In the genomic region with DNA sequence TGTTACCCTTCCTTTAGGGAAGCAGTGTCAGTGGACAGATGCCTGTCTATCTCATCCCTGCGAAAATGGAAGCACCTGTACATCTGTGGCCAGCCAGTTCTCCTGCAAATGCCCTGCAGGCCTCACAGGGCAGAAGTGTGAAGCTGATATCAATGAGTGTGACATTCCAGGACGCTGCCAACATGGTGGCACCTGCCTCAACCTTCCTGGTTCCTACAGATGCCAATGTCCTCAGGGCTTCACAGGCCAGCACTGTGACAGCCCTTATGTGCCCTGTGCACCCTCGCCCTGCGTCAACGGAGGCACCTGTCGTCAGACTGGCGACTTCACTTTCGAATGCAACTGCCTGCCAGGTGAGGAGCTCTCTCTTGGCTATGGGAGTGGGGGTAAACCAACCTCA, we compare ENCODE assay signal across 19 mouse cellular contexts. TPM values are rescaled to one million over a fixed set of nuclear protein-coding genes. Genes with fewer than 3 reads are reported as not detected.
DNase-seq lines count a peak whose midpoint lies in the region; ATAC-seq lines count a peak whose summit lies in the region.
"Had no signal": no experiment of that assay in that cellular context is flagged by ENCODE, and none has a peak within 500 bp of the region (broad histone marks: within the 10 kb centered on the region; RNA-seq: fewer than 3 reads in every experiment).

No protein-coding gene starts in this region.

- H3K9me3 ChIP-seq in embryonic facial prominence, embryonic 13.5 days: no peaks in the 10 kb centered on the region
- no peaks in the 10 kb centered on the region for H3K9me3 ChIP-seq in embryonic facial prominence, embryonic 10.5 days
- H3K9me3 ChIP-seq in heart, embryonic 16.5 days (replicated peaks; ENCODE audit: control insufficient read depth, low read length): no peaks in the 10 kb centered on the region
- H3K9me3 ChIP-seq in heart, embryonic 11.5 days (replicated peaks; ENCODE audit: control insufficient read depth, low read length): no peaks in the 10 kb centered on the region
- H3K9me3 ChIP-seq in embryonic facial prominence, embryonic 15.5 days (replicated peaks): no peaks in the 10 kb centered on the region
- no peaks in the 10 kb centered on the region for H3K9me3 ChIP-seq in limb, embryonic 12.5 days
- H3K9me3 ChIP-seq: forebrain, embryonic 15.5 days had no signal

- WGBS in embryonic facial prominence, embryonic 13.5 days: 91% methylated on average over 8 of the region's 8 CpGs
- WGBS in embryonic facial prominence, embryonic 10.5 days: 94% methylated on average over 8 of the region's 8 CpGs
- 76% methylated on average over 8 of the region's 8 CpGs for WGBS in heart, embryonic 16.5 days
- WGBS in heart, embryonic 11.5 days (ENCODE audit: insufficient replicate concordance): 84% methylated on average over 8 of the region's 8 CpGs
- 90% methylated on average over 8 of the region's 8 CpGs for WGBS in embryonic facial prominence, embryonic 15.5 days
- 87% methylated on average over 8 of the region's 8 CpGs for WGBS in limb, embryonic 12.5 days

- no peak overlapping the region for H3K9ac ChIP-seq in embryonic facial prominence, embryonic 13.5 days
- no peak overlapping the region for H3K9ac ChIP-seq in heart, embryonic 16.5 days (ENCODE audit: low read length)
- no peak overlapping the region for H3K9ac ChIP-seq in heart, embryonic 11.5 days (ENCODE audit: low read depth, low read length)
- H3K9ac ChIP-seq in embryonic facial prominence, embryonic 15.5 days: no peak overlapping the region
- no peak overlapping the region for H3K9ac ChIP-seq in limb, embryonic 12.5 days (replicated peaks)
- H3K9ac ChIP-seq: forebrain, embryonic 15.5 days; hindbrain, embryonic 14.5 days had no signal

- H3K4me3 ChIP-seq in embryonic facial prominence, embryonic 13.5 days: no peak overlapping the region
- H3K4me3 ChIP-seq in embryonic facial prominence, embryonic 10.5 days: no peak overlapping the region
- H3K4me3 ChIP-seq in heart, embryonic 16.5 days (ENCODE audit: low read length): no peak overlapping the region
- H3K4me3 ChIP-seq in heart, embryonic 11.5 days (ENCODE audit: low read depth, low read length): no peak overlapping the region
- no peak overlapping the region for H3K4me3 ChIP-seq in embryonic facial prominence, embryonic 15.5 days (replicated peaks)
- H3K4me3 ChIP-seq in limb, embryonic 12.5 days (replicated peaks): no peak overlapping the region
- H3K4me3 ChIP-seq: forebrain, embryonic 15.5 days had no signal

- intact Hi-C loops in gastrocnemius, postnatal 14 days (cut with DNase I; ENCODE audit: low total_unique reads): no loop called here

- no peak for ATAC-seq in embryonic facial prominence, embryonic 13.5 days (ENCODE audit: insufficient number of reproducible peaks, insufficient read depth, low FRiP score, low TSS enrichment, low read depth)
- 0 out of 2 replicates have a peak, but pooled peaks have one; percentile 16 for ATAC-seq in heart, embryonic 16.5 days (replicated peaks; ENCODE audit: extremely low read depth, insufficient read depth, low FRiP score)
- no peak for ATAC-seq in heart, embryonic 11.5 days (replicated peaks; ENCODE audit: insufficient number of reproducible peaks, low FRiP score, low TSS enrichment)
- ATAC-seq in embryonic facial prominence, embryonic 15.5 days (ENCODE audit: insufficient number of reproducible peaks, low FRiP score, low TSS enrichment, low read depth): no peak
- no peak for ATAC-seq in limb, embryonic 12.5 days (ENCODE audit: insufficient number of reproducible peaks, insufficient read depth, low FRiP score, low TSS enrichment, low read depth)
- ATAC-seq: CD4-positive, CD25-positive, alpha-beta regulatory T cell, adult 4 months; forebrain, embryonic 15.5 days; intestine, embryonic 16.5 days had no signal

- H3K4me1 ChIP-seq in embryonic facial prominence, embryonic 13.5 days: peaks cover 38% of the 10 kb centered on the region
- H3K4me1 ChIP-seq in embryonic facial prominence, embryonic 10.5 days: peaks cover 31% of the 10 kb centered on the region
- H3K4me1 ChIP-seq in heart, embryonic 16.5 days (ENCODE audit: control insufficient read depth, insufficient read depth, low read length): peaks cover 21% of the 10 kb centered on the region
- H3K4me1 ChIP-seq in heart, embryonic 11.5 days (ENCODE audit: control insufficient read depth, insufficient read depth, low read length): peaks cover 4% of the 10 kb centered on the region; the same call in 1 of the 2 replicates
- peaks cover 29% of the 10 kb centered on the region for H3K4me1 ChIP-seq in embryonic facial prominence, embryonic 15.5 days
- peaks cover 67% of the 10 kb centered on the region for H3K4me1 ChIP-seq in limb, embryonic 12.5 days (replicated peaks)

- no peaks in the 10 kb centered on the region for H3K27me3 ChIP-seq in embryonic facial prominence, embryonic 13.5 days
- no peaks in the 10 kb centered on the region for H3K27me3 ChIP-seq in embryonic facial prominence, embryonic 10.5 days (replicated peaks; ENCODE audit: low read depth, poor library complexity, severe bottlenecking)
- H3K27me3 ChIP-seq in heart, embryonic 16.5 days (ENCODE audit: control insufficient read depth, insufficient read depth, low read length): no peaks in the 10 kb centered on the region
- H3K27me3 ChIP-seq in heart, embryonic 11.5 days (ENCODE audit: control insufficient read depth, insufficient read depth, low read length): no peaks in the 10 kb centered on the region
- H3K27me3 ChIP-seq in embryonic facial prominence, embryonic 15.5 days: no peaks in the 10 kb centered on the region
- no peaks in the 10 kb centered on the region for H3K27me3 ChIP-seq in limb, embryonic 12.5 days
- H3K27me3 ChIP-seq: forebrain, embryonic 15.5 days had no signal

- DNase-seq in embryonic facial prominence, embryonic 10.5 days (ENCODE audit: low spot score): no peak
- no peak for DNase-seq in gastrocnemius, postnatal 14 days
- no peak for DNase-seq in spleen, postnatal 4 days (ENCODE audit: low spot score in 2 of 2)
- DNase-seq: adrenal gland, adult 8-10 months; adrenal gland, postnatal 36 days; B cell, adult 2 months; cerebellum, adult 9-10 months; cerebellum, postnatal 25 days; kidney, adult 2 months had no signal

- 0 out of 2 replicates have a peak overlapping the region, but pooled peaks have one; percentile 33 for H3K27ac ChIP-seq in embryonic facial prominence, embryonic 13.5 days
- no peak overlapping the region for H3K27ac ChIP-seq in embryonic facial prominence, embryonic 10.5 days (replicated peaks)
- H3K27ac ChIP-seq in heart, embryonic 16.5 days (ENCODE audit: low read length): no peak overlapping the region
- H3K27ac ChIP-seq in heart, embryonic 11.5 days (ENCODE audit: low read depth, low read length): no peak overlapping the region
- H3K27ac ChIP-seq in embryonic facial prominence, embryonic 15.5 days (replicated peaks): 0 out of 2 replicates have a peak overlapping the region, but pooled peaks have one; percentile 7
- peak overlapping the region; percentile 84; the same call in 1 of the 2 replicates for H3K27ac ChIP-seq in limb, embryonic 12.5 days
- H3K27ac ChIP-seq: forebrain, embryonic 15.5 days; hindbrain, embryonic 14.5 days had no signal

- no peak overlapping the region for H3K4me2 ChIP-seq in embryonic facial prominence, embryonic 13.5 days
- no peak overlapping the region for H3K4me2 ChIP-seq in heart, embryonic 16.5 days (ENCODE audit: low read depth, low read length)
- no peak overlapping the region for H3K4me2 ChIP-seq in heart, embryonic 11.5 days
- H3K4me2 ChIP-seq in embryonic facial prominence, embryonic 15.5 days (replicated peaks): no peak overlapping the region
- H3K4me2 ChIP-seq in limb, embryonic 12.5 days: no peak overlapping the region
- H3K4me2 ChIP-seq: forebrain, embryonic 15.5 days; hindbrain, embryonic 14.5 days had no signal

- peaks cover 56% of the 10 kb centered on the region for H3K36me3 ChIP-seq in embryonic facial prominence, embryonic 13.5 days
- peaks cover 70% of the 10 kb centered on the region for H3K36me3 ChIP-seq in embryonic facial prominence, embryonic 10.5 days (replicated peaks)
- peaks cover 12% of the 10 kb centered on the region for H3K36me3 ChIP-seq in heart, embryonic 16.5 days (ENCODE audit: control insufficient read depth, insufficient read depth)
- H3K36me3 ChIP-seq in heart, embryonic 11.5 days (ENCODE audit: control insufficient read depth, insufficient read depth, low read length): peaks cover 5% of the 10 kb centered on the region
- peaks cover 50% of the 10 kb centered on the region for H3K36me3 ChIP-seq in embryonic facial prominence, embryonic 15.5 days
- H3K36me3 ChIP-seq in limb, embryonic 12.5 days: peaks cover 50% of the 10 kb centered on the region
- H3K36me3 ChIP-seq: forebrain, embryonic 15.5 days; G1E had no signal

RNA-seq across cellular contexts. Expression of a gene that starts 59.2 kb away (rescaled TPM):
- polyA plus RNA-seq in embryonic facial prominence, embryonic 13.5 days (2015; fragmentation: Nextera tagmentation; extraction: Ambion mirVana): 35.4 and 37.8 TPM in 2 replicates
- polyA plus RNA-seq in embryonic facial prominence, embryonic 10.5 days (2016; fragmentation: Nextera tagmentation; extraction: Ambion mirVana): 22.0 and 23.2 TPM in 2 replicates
- 10.5 and 13.6 TPM in 2 replicates for polyA plus RNA-seq in heart, embryonic 16.5 days (2015; fragmentation: Nextera tagmentation; extraction: Ambion mirVana)
- polyA plus RNA-seq in heart, embryonic 11.5 days (2014; fragmentation: Nextera tagmentation; extraction: Ambion mirVana): 12.5 and 13.4 TPM in 2 replicates
- 30.6 and 31.8 TPM in 2 replicates for polyA plus RNA-seq in embryonic facial prominence, embryonic 15.5 days (2015; fragmentation: Nextera tagmentation; extraction: Ambion mirVana)
- 35.7 and 41.6 TPM in 2 replicates for polyA plus RNA-seq in limb, embryonic 12.5 days (2016; fragmentation: Nextera tagmentation; extraction: Ambion mirVana)
- 10 to 100 TPM; 19.0 to 21.1 TPM for total RNA-seq in gastrocnemius, postnatal 14 days (2021)
- polyA plus RNA-seq: G1E had no signal

Comparison
In these comparisons a context has a peak if more than half of its experiments do, and no peak if none do; other contexts are left out.
1. H3K27ac ChIP-seq: peak in embryonic facial prominence, embryonic 13.5 days (single experiment), embryonic facial prominence, embryonic 15.5 days (single experiment) and limb, embryonic 12.5 days (single experiment); none in embryonic facial prominence, embryonic 10.5 days (single experiment), heart, embryonic 16.5 days (single experiment) and heart, embryonic 11.5 days (single experiment).